Mouse (Mus musculus) C2C12 (cell line): ENCODE results near the gene Rtp3.

Source experiments
- CEBPB ChIP-seq: IDR thresholded peaks from one replicate; pipeline ENCODE4 v1.6.1; 2011; ENCODE audit warnings: low read depth, mild to moderate bottlenecking, control low read depth, moderate library complexity
- CTCF ChIP-seq: IDR thresholded peaks from one replicate; pipeline ENCODE4 v1.5.1; 2011; ENCODE audit not compliant: control insufficient read depth, insufficient read depth, insufficient read length
- MAX ChIP-seq: IDR thresholded peaks from one replicate; pipeline ENCODE4 v1.6.1; 2011; ENCODE audit warnings: mild to moderate bottlenecking, control low read depth
- MYOD1 ChIP-seq: IDR thresholded peaks from one replicate; pipeline ENCODE4 v1.6.1; 2011; ENCODE audit warnings: low read depth; ENCODE audit not compliant: control insufficient read depth, insufficient read length
- MYOG ChIP-seq: IDR thresholded peaks from one replicate; pipeline ENCODE4 v1.6.1; 2011; ENCODE audit not compliant: control insufficient read depth, insufficient read length; ENCODE audit errors: extremely low read depth
- USF1 ChIP-seq: IDR thresholded peaks from one replicate; pipeline ENCODE4 v1.6.1; 2011; ENCODE audit warnings: low read depth, mild to moderate bottlenecking, control low read depth, moderate library complexity

- TF ChIP-seq CTCF (no peak), MAX (no peak), USF1 (no peak), MYOD1 (no peak), CEBPB (no peak), MYOG (no peak)
Measured at GRCm38 (mm10) chr9:110963566-110964115, 26.7 kb downstream of the Rtp3 start.
